Mouse (Mus musculus): ENCODE measurements around the gene Lmx1b. TPM values are rescaled to one million over a fixed set of nuclear protein-coding genes. Genes with fewer than 3 reads are reported as not detected.

Gene Lmx1b
- total RNA-seq, 2 experiments from 2014 or later = 0.22 to 0.31 TPM

DNA sequence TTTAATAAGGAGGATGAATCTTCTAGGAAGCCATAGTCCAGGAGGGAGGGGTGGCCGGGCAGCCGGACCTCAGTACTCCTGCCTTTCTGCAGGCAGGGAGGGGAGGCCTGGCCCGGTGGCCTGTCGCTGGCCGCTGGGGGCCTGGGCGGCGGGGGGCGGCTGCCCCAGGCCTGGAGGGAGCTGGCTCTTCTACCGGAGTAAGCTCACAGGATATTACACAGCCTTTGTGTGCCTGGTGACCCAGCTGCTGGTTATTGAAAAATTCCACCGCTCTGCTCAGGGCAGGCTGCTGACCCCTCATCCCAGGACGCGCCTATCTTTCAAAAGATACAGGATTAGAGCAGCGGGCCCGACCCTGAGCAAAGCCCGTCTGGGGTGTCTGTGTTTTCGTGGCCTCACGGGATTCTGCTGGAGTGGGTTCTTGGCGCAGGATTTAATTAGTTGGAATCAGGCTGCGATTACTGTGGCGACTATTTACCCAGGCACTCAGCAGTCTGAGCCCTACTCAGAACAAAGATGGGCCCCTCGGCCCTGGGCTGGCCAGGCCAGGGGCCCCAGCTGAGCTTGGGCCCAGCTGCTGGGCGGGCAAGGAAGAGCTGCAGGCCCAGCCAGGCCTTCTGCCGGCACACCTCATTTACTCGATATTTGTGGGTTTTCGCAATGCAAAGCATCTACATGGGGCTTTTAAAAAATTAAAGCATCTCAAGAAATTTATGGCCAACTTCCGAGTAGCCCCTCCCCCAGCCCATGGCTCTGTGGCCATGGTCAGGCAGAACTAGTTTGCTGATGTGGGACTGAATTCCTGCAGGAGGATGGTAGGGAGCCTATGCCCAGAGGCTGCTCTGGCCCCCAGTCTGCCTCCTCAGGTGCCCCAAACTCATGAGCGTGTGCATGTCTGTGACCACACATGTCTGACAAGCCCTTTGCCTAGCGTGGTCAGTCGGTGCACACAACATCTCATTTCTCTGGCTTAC lies 55.1 kb downstream of the Lmx1b start:
- no peak for DNase-seq (ENCODE audit: extremely low spot score in 1 of 2, low spot score in 1 of 2)

GRCm38 (mm10) chr2:33583761-33584160 lies 56.5 kb downstream of the Lmx1b start:
- DNase-seq (ENCODE audit: extremely low spot score in 1 of 2, low spot score in 1 of 2) = no peak

DNA sequence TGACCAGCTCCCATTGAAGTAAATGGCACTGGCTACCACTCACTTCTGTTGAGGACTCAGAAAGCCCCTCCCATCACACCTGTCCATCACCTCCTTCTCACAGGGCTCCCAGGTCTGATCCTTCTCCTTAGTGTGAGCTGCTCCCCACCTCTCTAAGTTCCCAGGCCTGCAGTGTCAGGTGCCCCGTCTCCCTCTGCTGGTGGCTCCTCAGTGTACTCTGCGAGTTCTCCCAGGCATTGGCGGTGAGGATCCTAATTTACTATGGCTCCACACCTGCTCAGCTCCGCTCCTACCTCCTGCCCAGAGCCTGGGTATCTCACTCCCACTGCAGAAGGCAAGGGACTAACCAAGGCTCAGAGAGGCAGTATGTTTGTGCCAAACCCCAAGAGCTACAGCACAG lies 57.0 kb downstream of the Lmx1b start:
- peak in 1 of 2 experiments; percentile 35 for DNase-seq (ENCODE audit: extremely low spot score in 1 of 2, low spot score in 1 of 2)

DNA sequence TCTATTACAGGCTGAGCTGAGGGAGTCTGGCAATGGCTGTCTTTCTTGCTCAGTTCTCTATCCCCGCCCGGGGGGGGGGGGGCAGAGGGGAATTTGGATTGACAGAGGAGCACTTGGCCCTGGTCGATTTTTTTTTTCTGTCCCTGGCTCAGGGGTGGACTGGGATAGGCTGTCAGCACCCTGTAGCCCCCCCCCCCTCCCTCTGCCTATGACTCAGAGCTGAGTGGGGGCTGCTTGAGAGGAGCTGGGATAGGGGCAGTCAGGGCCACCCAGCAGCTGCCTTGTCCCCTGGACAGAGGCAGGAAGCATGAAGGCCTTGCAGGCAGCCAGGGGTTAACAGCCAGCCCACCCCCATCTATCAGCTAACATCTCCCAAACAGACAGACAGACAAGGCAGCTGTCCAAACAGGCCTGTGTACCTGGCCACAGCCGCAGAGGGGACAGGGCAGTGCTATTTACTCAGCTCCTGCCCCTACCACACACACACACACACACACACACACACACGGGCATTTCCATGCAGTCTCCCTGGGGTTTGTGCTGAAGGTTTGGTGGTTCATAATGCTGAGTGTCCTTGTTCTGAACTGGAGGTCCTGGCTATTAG lies 57.8 kb downstream of the Lmx1b start:
- DNase-seq (ENCODE audit: extremely low spot score in 1 of 2, low spot score in 1 of 2) = no peak

DNA sequence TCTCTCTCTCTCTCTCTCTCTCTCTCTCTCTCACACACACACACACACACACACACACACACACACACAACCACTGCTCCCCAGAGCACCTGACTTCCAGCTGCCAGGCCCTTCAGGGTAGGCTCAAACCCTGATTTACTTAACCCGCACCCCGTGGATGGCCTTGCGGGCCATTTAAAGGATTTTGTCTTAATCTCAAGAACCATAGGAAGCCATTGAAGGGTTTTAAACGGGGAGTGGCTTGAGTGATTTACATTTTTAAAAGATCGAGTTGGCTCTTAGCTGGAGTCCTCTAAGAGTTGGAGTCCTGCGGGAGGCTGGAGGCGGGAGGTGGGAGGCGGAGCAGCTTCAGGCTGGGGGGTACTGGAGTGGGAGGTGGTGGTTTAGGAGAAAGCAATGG lies 58.4 kb downstream of the Lmx1b start:
- DNase-seq (ENCODE audit: extremely low spot score in 1 of 2, low spot score in 1 of 2) = no peak

DNA sequence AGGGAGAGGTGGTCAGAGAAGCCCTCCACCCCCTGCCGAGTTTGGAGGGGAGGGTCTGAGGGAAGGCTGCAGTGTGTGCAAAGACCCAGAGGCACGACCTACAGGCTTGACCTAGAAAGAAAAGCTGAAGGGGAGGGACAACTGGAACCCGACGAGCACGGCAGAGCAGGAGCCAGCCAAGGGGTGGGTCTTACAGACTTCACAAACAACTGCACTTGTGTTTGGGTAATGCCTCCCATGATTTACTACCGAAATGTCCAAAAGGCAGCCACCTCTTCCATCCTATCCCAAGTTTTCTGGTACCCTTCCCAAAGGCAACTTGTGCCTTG lies 58.9 kb downstream of the Lmx1b start:
- no peak for DNase-seq (ENCODE audit: extremely low spot score in 1 of 2, low spot score in 1 of 2)

DNA sequence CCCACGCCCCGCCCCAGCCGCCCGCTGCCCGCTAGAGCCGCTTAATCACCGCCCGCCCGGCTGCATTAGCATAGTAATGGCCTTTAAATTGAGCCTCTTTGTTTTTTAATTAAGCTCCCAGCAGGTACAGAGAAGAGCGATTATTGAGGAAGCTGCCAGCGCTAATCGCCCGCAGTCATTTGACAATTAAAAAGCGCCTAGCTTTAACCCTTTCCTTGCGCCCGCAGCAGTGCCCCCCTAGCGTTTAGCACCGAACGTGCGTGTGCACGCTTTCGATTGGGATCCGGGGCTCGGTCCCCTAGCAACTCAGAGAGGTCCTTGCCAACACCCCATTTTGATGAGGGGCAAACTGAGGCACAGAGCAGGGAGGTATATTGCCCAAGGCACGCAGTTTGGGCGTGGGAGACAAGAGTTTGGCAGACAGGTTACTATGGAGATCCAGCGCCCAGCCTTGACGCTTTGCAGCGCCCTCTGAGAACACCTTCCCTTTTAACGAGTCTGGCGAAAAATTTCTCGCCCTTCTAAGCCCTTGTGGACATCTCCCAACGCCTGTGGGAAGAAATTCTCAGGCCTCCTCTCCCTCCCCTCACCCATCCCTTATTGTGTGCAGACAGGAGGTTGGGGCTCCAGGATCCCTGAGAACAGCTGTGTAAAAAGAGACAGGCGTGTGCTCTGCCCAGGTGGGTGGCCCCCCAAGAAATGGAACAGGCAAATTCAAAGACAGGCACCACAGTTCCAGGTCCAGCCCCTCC lies 59.4 kb downstream of the Lmx1b start:
- DNase-seq (ENCODE audit: extremely low spot score in 1 of 2, low spot score in 1 of 2) = no peak

DNA sequence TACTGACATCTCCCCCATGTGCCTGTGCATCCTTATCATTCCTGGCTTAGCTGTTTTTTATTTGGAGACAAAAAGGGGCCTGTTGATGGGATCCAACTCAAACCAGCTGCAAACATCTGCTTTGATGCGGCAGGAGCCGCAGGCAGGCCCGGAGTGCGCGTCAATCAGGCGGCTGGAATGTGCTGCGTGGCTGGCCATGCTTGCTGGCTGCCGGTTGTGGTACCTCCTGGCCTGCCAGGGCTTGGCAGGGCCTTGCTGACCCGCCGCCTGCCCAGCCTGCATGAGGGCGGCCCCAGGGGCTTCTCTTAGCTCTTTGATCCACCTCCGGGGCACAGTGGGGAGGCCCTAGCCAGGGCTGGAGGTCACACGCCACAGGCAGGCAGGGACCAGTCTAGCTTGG lies 64.9 kb downstream of the Lmx1b start:
- no peak for DNase-seq (ENCODE audit: extremely low spot score in 1 of 2, low spot score in 1 of 2)

DNA sequence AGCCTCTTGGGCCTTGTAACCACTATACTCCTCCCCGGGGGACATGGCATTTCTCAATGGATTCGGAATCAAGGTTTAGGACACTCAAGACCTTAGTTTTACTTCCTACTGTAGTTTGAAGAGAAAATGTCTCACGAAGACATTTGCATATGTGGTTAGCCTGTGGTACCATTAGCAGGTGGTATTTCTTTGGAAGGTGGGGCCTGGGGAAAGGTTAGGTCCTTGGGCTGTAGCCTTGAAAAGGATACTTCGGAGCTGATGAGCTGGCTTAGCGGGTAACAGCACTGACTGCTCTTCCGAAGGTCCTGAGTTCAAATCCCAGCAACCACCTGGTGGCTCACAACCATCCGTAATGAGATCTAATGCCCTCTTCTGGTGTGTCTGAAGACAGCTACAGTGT lies 67.2 kb downstream of the Lmx1b start:
- DNase-seq (ENCODE audit: extremely low spot score in 1 of 2, low spot score in 1 of 2) = no peak

DNA sequence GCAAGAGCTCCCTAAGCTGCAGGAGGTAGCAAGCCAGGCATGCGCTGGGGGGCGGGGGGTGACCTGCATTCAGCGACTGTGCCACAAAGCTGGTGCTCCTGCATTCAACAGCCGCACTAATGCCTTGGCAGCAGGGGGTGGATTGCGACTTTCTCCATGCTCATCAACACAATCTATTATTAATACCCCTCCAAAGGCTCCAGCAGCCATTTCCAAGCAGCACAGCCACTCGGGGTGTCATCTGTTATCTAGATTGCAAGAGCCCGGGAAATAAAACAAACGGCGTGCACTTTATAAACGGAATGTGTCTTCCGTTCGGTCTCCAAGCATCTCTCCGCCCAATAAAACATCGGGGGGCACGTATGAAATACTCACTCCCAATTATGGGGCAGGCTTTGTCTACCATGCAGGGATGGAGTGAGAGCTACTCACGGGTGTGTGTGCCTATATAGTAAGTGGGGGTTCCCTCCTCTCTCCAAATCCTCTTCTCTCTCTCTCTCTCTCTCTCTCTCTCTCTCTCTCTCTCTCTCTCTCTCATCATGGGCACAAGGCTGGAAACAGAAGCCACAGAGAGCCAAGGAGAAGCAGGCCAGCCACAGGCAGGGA lies 69.0 kb downstream of the Lmx1b start:
- DNase-seq (ENCODE audit: extremely low spot score in 1 of 2, low spot score in 1 of 2) = no peak

DNA sequence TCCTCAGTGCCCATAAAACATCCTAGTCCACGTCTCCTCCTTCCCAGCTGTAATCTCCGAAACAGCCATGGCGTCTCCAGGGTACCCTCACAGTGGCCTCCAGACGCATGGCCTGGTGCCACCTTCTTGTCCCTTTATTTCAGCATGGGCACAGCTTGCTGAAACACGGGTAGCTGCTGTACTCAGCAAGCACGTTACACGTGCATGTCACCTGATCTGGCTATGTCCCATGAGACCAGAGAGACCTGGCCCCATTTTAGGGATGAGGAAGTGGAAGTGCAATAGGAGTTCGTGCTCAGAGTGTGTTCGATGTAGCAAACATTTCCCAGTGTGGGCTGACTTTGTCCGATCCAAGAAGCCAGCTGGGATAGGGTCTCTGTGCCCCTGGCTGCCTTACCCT lies 70.6 kb downstream of the Lmx1b start:
- DNase-seq (ENCODE audit: extremely low spot score in 1 of 2, low spot score in 1 of 2) = no peak

DNA sequence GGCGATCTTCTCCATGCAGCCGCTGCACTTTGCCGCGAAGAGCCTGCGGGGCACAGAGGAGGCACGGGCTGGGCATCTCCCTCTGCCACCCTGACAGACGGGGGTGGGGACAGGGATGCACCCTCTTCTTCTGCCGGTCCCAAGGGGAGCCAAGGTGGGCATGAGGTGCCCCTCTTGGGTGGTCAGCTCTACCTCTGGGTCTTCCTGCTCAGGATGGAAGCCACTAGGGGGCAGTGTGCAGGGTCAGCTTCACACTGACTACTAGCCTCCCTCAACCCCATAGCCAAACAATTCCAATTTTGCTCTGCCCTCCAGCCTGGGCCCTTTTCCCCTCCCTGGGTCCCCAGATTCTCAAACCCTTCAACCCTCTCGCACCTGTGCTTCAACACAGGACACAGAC lies 71.1 kb downstream of the Lmx1b start:
- peak in 1 of 2 experiments; percentile 57 for DNase-seq (ENCODE audit: extremely low spot score in 1 of 2, low spot score in 1 of 2)

DNA sequence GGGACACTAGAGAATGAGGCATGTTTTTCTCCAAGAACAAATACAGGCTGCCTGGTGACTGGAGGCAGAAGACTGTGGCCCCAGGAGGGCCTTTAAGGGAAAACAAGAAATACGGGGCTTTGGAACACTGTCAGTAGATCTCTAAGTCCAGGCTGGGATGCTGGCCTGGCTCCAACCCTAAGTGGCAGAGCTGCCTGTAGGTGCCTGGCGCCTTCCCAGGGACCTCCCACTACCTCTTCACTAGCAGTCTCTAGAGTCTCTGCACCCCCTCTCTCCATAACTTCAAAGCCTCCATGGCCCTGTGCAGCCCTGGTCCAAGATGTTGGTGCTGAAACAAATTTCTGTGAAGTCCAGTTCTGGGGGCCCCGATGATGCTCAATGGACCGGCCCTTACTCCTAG lies 74.4 kb downstream of the Lmx1b start:
- DNase-seq (ENCODE audit: extremely low spot score in 1 of 2, low spot score in 1 of 2) = no peak

DNA sequence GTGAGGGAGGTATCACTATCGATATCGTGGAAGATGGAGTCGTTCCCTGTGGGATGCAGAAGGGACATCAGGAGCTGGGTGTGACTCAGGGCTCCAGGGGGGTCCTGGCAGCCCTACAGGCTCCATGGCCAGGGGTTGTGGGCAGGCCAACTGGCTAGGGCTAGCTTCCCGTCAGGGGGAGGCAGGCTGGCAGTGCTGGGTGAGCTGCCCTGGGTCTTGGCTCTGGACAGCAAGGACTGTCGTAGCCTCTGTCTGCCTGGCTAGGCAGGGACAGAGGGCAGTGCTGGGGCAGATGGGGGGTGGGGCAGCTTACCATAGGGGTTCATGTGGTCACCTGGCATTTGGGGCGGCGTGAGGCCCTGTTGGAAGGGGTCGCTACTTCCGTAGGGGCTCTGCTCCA lies 75.6 kb downstream of the Lmx1b start:
- no peak for DNase-seq (ENCODE audit: extremely low spot score in 1 of 2, low spot score in 1 of 2)

DNA sequence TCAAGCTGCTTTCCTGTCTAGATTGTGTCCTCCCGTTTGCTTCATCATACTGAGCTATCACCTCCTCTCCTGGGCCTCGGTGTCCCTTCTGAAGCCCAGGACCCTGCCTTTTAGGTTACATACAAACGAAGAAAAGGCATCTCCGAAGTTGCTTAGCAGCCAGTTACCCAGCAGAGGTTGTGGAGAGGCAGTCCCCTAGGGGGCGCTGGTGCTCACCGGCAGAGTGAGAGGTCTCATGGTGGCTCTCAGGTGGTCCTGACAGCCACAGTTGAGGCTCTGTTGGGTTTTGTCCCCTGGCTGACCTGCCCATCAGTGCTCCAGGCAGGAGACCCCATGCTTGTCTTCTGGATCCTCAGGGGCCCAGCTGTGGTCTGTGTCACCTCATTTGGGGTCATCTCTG lies 80.6 kb downstream of the Lmx1b start:
- DNase-seq (ENCODE audit: extremely low spot score in 1 of 2, low spot score in 1 of 2) = peak; percentile 68 to 81

- no peak for DNase-seq (ENCODE audit: extremely low spot score in 1 of 2, low spot score in 1 of 2)
Measured at GRCm38 (mm10) chr2:33559334-33559733, 81.0 kb downstream of the Lmx1b start.

GRCm38 (mm10) chr2:33558233-33558632 lies 82.1 kb downstream of the Lmx1b start:
- peak; percentile 70 to 81 for DNase-seq (ENCODE audit: extremely low spot score in 1 of 2, low spot score in 1 of 2)

- no peak for DNase-seq (ENCODE audit: extremely low spot score in 1 of 2, low spot score in 1 of 2)
Measured at GRCm38 (mm10) chr2:33555573-33555972, 84.7 kb downstream of the Lmx1b start.

GRCm38 (mm10) chr2:33552672-33553071 lies 87.6 kb downstream of the Lmx1b start:
- no peak for DNase-seq (ENCODE audit: extremely low spot score in 1 of 2, low spot score in 1 of 2)

- no peak for DNase-seq (ENCODE audit: extremely low spot score in 1 of 2, low spot score in 1 of 2)
Measured at GRCm38 (mm10) chr2:33547595-33547994, 92.7 kb downstream of the Lmx1b start.

- peak; percentile 80 to 84 for DNase-seq (ENCODE audit: extremely low spot score in 1 of 2, low spot score in 1 of 2)
Measured at GRCm38 (mm10) chr2:33546879-33547278, 93.4 kb downstream of the Lmx1b start.

Data from layer of hippocampus, postnatal 25 days (tissue).